Mouse (Mus musculus): Measurements from ENCODE around the gene Tedc1. TPM values are rescaled to one million over a fixed set of nuclear protein-coding genes. Genes with fewer than 3 reads are reported as not detected.

Tedc1 gene
- polyA plus RNA-seq, 1 experiment from 2014 or later = 2.6 TPM

- WGBS = 10% methylated on average over 45 of the region's 45 CpGs
- peak within 1 kb of the TSS; percentile 44 for H3K4me2 ChIP-seq (replicated peaks; ENCODE audit: low read depth, low read length)
- peak; percentile 49 for ATAC-seq
- H3K4me1 ChIP-seq (ENCODE audit: insufficient read depth, low read depth, low read length) = peaks cover 37% of the 10 kb centered on the region
- H3K4me3 ChIP-seq (ENCODE audit: low read depth, low read length) = no peak within 1 kb of the TSS
- peak; percentile 89 for TF ChIP-seq CTCF (IDR thresholded peaks at IDR 0.05)
- peak; percentile 90 for TF ChIP-seq EP300 (IDR thresholded peaks at IDR 0.05)
- DNase-seq (ENCODE audit: low spot score) = peak; percentile 90
- peak within 1 kb of the TSS; percentile 63 for H3K27ac ChIP-seq (ENCODE audit: low read length)
- peaks cover 17% of the 10 kb centered on the region for H3K36me3 ChIP-seq (ENCODE audit: insufficient read depth, low read length)
- H3K27me3 ChIP-seq (replicated peaks; ENCODE audit: insufficient read depth, low read length) = no peaks in the 10 kb centered on the region
- H3K9me3 ChIP-seq (ENCODE audit: low read length) = no peaks in the 10 kb centered on the region
- no peak within 1 kb of the TSS for H3K9ac ChIP-seq (replicated peaks; ENCODE audit: low read depth)
Measured at GRCm38 (mm10) chr12:113146112-113147057, 9.8 kb upstream of the Tedc1 start, which contains the start of gene Crip1. TSS of gene Crip1 (plus strand) at chr12:113146316.

GRCm38 (mm10) chr12:113147481-113147880 lies 8.7 kb upstream of the Tedc1 start:
- Histone ChIP-seq H3K27ac (ENCODE audit: low read length) (peak overlapping the region; percentile 63), H3K27me3 (replicated peaks; ENCODE audit: insufficient read depth, low read length) (no peaks in the 10 kb centered on the region), H3K4me2 (replicated peaks; ENCODE audit: low read depth, low read length) (no peak overlapping the region), H3K9ac (replicated peaks; ENCODE audit: low read depth) (no peak overlapping the region), H3K36me3 (ENCODE audit: insufficient read depth, low read length) (peaks cover 17% of the 10 kb centered on the region), H3K4me1 (ENCODE audit: insufficient read depth, low read depth, low read length) (peaks cover 42% of the 10 kb centered on the region), H3K4me3 (ENCODE audit: low read depth, low read length) (no peak overlapping the region), H3K9me3 (ENCODE audit: low read length) (no peaks in the 10 kb centered on the region)
- 74% methylated on average over 8 of the region's 8 CpGs for WGBS
- ATAC-seq (no peak), DNase-seq (ENCODE audit: low spot score) (no peak)
- TF ChIP-seq CTCF (IDR thresholded peaks at IDR 0.05) (no peak), EP300 (IDR thresholded peaks at IDR 0.05) (no peak)

GRCm38 (mm10) chr12:113148381-113149035 lies 7.7 kb upstream of the Tedc1 start:
- peak; percentile 13; the same call in 1 of the 2 replicates for ATAC-seq
- whole genome bisulfite sequencing = 44% methylated on average over 16 of the region's 16 CpGs

GRCm38 (mm10) chr12:113149341-113149740 lies 6.9 kb upstream of the Tedc1 start:
- Histone ChIP-seq H3K27me3 (replicated peaks; ENCODE audit: insufficient read depth, low read length) (no peaks in the 10 kb centered on the region), H3K9me3 (ENCODE audit: low read length) (no peaks in the 10 kb centered on the region), H3K4me2 (replicated peaks; ENCODE audit: low read depth, low read length) (no peak overlapping the region), H3K9ac (replicated peaks; ENCODE audit: low read depth) (no peak overlapping the region), H3K4me3 (ENCODE audit: low read depth, low read length) (no peak overlapping the region), H3K27ac (ENCODE audit: low read length) (no peak overlapping the region), H3K36me3 (ENCODE audit: insufficient read depth, low read length) (peaks cover 7% of the 10 kb centered on the region; the same call in 1 of the 2 replicates), H3K4me1 (ENCODE audit: insufficient read depth, low read depth, low read length) (peaks cover 29% of the 10 kb centered on the region)
- TF ChIP-seq EP300 (IDR thresholded peaks at IDR 0.05) (no peak), CTCF (IDR thresholded peaks at IDR 0.05) (no peak)
- WGBS = 57% methylated on average over 4 of the region's 4 CpGs
- DNase-seq (ENCODE audit: low spot score) (peak; percentile 34), ATAC-seq (no peak)

More at GRCm38 (mm10) chr12:113148381-113149035, 7.7 kb upstream of the Tedc1 start:
- peak; percentile 65 for TF ChIP-seq CTCF (IDR thresholded peaks at IDR 0.05)
- TF ChIP-seq EP300 (IDR thresholded peaks at IDR 0.05) = no peak
- Histone ChIP-seq H3K27me3 (replicated peaks; ENCODE audit: insufficient read depth, low read length) (no peaks in the 10 kb centered on the region), H3K9ac (replicated peaks; ENCODE audit: low read depth) (no peak overlapping the region), H3K4me2 (replicated peaks; ENCODE audit: low read depth, low read length) (no peak overlapping the region), H3K4me3 (ENCODE audit: low read depth, low read length) (no peak overlapping the region), H3K36me3 (ENCODE audit: insufficient read depth, low read length) (peaks cover 14% of the 10 kb centered on the region), H3K27ac (ENCODE audit: low read length) (0 out of 2 replicates have a peak overlapping the region, but pooled peaks have one; percentile 63), H3K4me1 (ENCODE audit: insufficient read depth, low read depth, low read length) (peaks cover 34% of the 10 kb centered on the region), H3K9me3 (ENCODE audit: low read length) (no peaks in the 10 kb centered on the region)
- DNase-seq (ENCODE audit: low spot score) = peak; percentile 66

- no peak for ATAC-seq
- no peak overlapping the region for H3K4me2 ChIP-seq (replicated peaks; ENCODE audit: low read depth, low read length)
- WGBS = 70% methylated on average over 3 of the region's 3 CpGs
Measured at GRCm38 (mm10) chr12:113149896-113150295, 6.3 kb upstream of the Tedc1 start.

GRCm38 (mm10) chr12:113150591-113150990 lies 5.6 kb upstream of the Tedc1 start:
- TF ChIP-seq EP300 (IDR thresholded peaks at IDR 0.05) = no peak
- TF ChIP-seq CTCF (IDR thresholded peaks at IDR 0.05) = no peak
- ATAC-seq = no peak
- peaks cover 34% of the 10 kb centered on the region for H3K4me1 ChIP-seq (ENCODE audit: insufficient read depth, low read depth, low read length)
- no peak overlapping the region for H3K4me3 ChIP-seq (ENCODE audit: low read depth, low read length)
- no peak for DNase-seq (ENCODE audit: low spot score)
- no peaks in the 10 kb centered on the region for H3K36me3 ChIP-seq (ENCODE audit: insufficient read depth, low read length)
- 77% methylated on average over 4 of the region's 4 CpGs for WGBS
- H3K9me3 ChIP-seq (ENCODE audit: low read length) = no peaks in the 10 kb centered on the region
- H3K4me2 ChIP-seq (replicated peaks; ENCODE audit: low read depth, low read length) = no peak overlapping the region
- no peak overlapping the region for H3K9ac ChIP-seq (replicated peaks; ENCODE audit: low read depth)
- no peak overlapping the region for H3K27ac ChIP-seq (ENCODE audit: low read length)
- no peaks in the 10 kb centered on the region for H3K27me3 ChIP-seq (replicated peaks; ENCODE audit: insufficient read depth, low read length)

More at GRCm38 (mm10) chr12:113149896-113150295, 6.3 kb upstream of the Tedc1 start:
- no peaks in the 10 kb centered on the region for H3K9me3 ChIP-seq (ENCODE audit: low read length)
- no peak for DNase-seq (ENCODE audit: low spot score)
- TF ChIP-seq CTCF (IDR thresholded peaks at IDR 0.05) = no peak
- no peak for TF ChIP-seq EP300 (IDR thresholded peaks at IDR 0.05)
- no peak overlapping the region for H3K9ac ChIP-seq (replicated peaks; ENCODE audit: low read depth)
- H3K36me3 ChIP-seq (ENCODE audit: insufficient read depth, low read length) = peaks cover 4% of the 10 kb centered on the region; the same call in 1 of the 2 replicates
- H3K27me3 ChIP-seq (replicated peaks; ENCODE audit: insufficient read depth, low read length) = no peaks in the 10 kb centered on the region
- peaks cover 31% of the 10 kb centered on the region for H3K4me1 ChIP-seq (ENCODE audit: insufficient read depth, low read depth, low read length)
- no peak overlapping the region for H3K4me3 ChIP-seq (ENCODE audit: low read depth, low read length)
- H3K27ac ChIP-seq (ENCODE audit: low read length) = no peak overlapping the region

Measured in lung, postnatal 0 days (tissue).